Mouse (Mus musculus): Measurements from ENCODE around the gene Dnase2a.

Gene Dnase2a

GRCm38 (mm10) chr8:84970135-84970790 is 61.9 kb downstream of the Dnase2a start:
- ATAC-seq (ENCODE audit: low TSS enrichment), result no peak

- ATAC-seq (ENCODE audit: low TSS enrichment), result no peak
Measured at GRCm38 (mm10) chr8:84970913-84971312, 62.6 kb downstream of the Dnase2a start.

Measured in frontal cortex, adult (tissue).